Mouse (Mus musculus): ENCODE measurements around the gene Cdc42bpg. TPM values are rescaled to one million over a fixed set of nuclear protein-coding genes. Genes with fewer than 3 reads are reported as not detected.

Cdc42bpg gene
- polyA plus RNA-seq (2015; fragmentation: Nextera tagmentation; extraction: Ambion mirVana): 0.64 and 0.67 TPM in 2 replicates

DNA sequence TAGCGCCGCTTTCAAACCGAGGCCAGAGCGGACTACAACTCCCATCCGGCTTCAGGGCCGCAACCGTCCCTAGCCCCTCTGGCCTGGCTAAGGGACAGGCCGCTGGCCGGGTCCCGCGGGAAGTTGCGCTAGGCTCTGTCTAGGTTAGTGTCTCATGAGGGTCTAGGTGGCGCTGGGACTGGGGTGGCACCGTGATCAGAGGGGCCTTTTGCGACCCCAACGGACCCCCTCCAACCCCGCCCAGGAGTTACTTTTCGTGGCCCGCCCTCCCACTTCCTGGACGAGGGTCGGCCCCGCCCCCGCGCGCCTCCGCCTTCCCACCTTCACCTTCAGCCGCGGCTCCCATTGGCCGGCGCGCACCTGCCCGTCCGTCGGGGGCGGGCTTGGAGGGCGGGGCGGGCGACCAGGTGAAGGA is at the start of gene Cdc42bpg:
TSS of gene Cdc42bpg (plus strand) at position 320 of the 415 bp plus-strand sequence.
- no peaks in the 10 kb centered on the region for H3K9me3 ChIP-seq (replicated peaks; ENCODE audit: control insufficient read depth, low read length)
- H3K27me3 ChIP-seq (ENCODE audit: control insufficient read depth, insufficient read depth, low read length): no peaks in the 10 kb centered on the region
- peak within 1 kb of the TSS; percentile 74 for H3K4me2 ChIP-seq (ENCODE audit: low read depth, low read length)
- H3K27ac ChIP-seq (ENCODE audit: low read length): peak within 1 kb of the TSS; percentile 63
- peaks cover 14% of the 10 kb centered on the region for H3K4me1 ChIP-seq (ENCODE audit: control insufficient read depth, insufficient read depth, low read length)
- peak; percentile 77 for ATAC-seq (replicated peaks; ENCODE audit: extremely low read depth, insufficient read depth, low FRiP score)
- peaks cover 9% of the 10 kb centered on the region for H3K36me3 ChIP-seq (ENCODE audit: control insufficient read depth, insufficient read depth)
- H3K9ac ChIP-seq (ENCODE audit: low read length): peak within 1 kb of the TSS; percentile 83
- under 1% methylated on average over 37 of the region's 38 CpGs for WGBS
- H3K4me3 ChIP-seq (ENCODE audit: low read length): peak within 1 kb of the TSS; percentile 72

DNA sequence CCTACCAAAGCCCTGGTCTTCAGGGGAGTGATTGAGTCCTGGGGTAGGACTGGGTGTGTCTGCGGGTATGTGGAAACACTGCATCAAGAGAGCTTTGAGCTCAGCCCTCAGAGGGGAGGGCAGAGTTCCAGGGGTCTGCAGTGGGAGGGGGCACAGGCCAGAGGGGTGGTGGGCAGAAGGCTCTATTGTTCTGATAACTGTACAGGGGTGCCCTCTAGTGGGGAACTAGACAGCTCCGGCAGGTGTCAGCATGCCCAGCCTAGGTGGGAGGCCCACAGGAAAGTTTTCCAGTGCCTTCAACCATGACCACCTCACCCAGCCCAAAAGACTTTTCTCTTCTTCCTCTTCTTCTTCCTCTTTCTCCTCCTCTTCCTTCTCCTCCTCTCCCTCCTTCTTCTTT is 45.8 kb upstream of the Cdc42bpg start:
- Histone ChIP-seq H3K4me2 (ENCODE audit: low read depth, low read length) (no peak overlapping the region), H3K27ac (ENCODE audit: low read length) (no peak overlapping the region), H3K9ac (ENCODE audit: low read length) (no peak overlapping the region), H3K27me3 (ENCODE audit: control insufficient read depth, insufficient read depth, low read length) (no peaks in the 10 kb centered on the region), H3K36me3 (ENCODE audit: control insufficient read depth, insufficient read depth) (peaks cover 37% of the 10 kb centered on the region), H3K9me3 (replicated peaks; ENCODE audit: control insufficient read depth, low read length) (0 out of 2 replicates have a peak, but pooled peaks cover 2% of the 10 kb centered on the region), H3K4me3 (ENCODE audit: low read length) (no peak overlapping the region), H3K4me1 (ENCODE audit: control insufficient read depth, insufficient read depth, low read length) (no peaks in the 10 kb centered on the region)
- WGBS: 79% methylated on average over 2 of the region's 2 CpGs
- no peak for ATAC-seq (replicated peaks; ENCODE audit: extremely low read depth, insufficient read depth, low FRiP score)

DNA sequence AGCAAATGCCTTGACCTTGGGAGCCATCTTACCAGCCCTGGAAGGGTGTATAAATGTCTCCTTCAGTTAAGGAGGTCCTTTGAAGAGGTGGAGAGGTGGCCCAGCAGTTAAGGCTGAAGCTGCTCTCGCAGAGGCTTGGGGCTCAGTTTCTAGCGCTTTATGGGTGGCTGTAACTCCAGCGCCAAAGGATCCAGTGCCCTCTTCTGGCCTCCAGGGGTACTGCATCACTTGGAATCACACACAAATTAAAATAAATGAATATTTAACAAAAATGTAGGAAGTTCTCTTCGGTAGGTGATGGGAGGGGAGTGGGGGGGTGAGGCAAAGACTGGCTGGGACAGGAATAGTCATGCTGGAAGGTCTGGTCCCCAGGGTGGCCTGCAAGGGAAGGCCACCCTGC is 45.3 kb upstream of the Cdc42bpg start:
- no peak overlapping the region for H3K4me3 ChIP-seq (ENCODE audit: low read length)
- peaks cover 36% of the 10 kb centered on the region for H3K36me3 ChIP-seq (ENCODE audit: control insufficient read depth, insufficient read depth)
- no peak overlapping the region for H3K27ac ChIP-seq (ENCODE audit: low read length)
- no peak overlapping the region for H3K4me2 ChIP-seq (ENCODE audit: low read depth, low read length)
- no peak for ATAC-seq (replicated peaks; ENCODE audit: extremely low read depth, insufficient read depth, low FRiP score)
- no peak overlapping the region for H3K9ac ChIP-seq (ENCODE audit: low read length)
- WGBS: 72% methylated on average over 4 of the region's 4 CpGs
- 0 out of 2 replicates have a peak, but pooled peaks cover 2% of the 10 kb centered on the region for H3K9me3 ChIP-seq (replicated peaks; ENCODE audit: control insufficient read depth, low read length)
- no peaks in the 10 kb centered on the region for H3K4me1 ChIP-seq (ENCODE audit: control insufficient read depth, insufficient read depth, low read length)
- H3K27me3 ChIP-seq (ENCODE audit: control insufficient read depth, insufficient read depth, low read length): no peaks in the 10 kb centered on the region

DNA sequence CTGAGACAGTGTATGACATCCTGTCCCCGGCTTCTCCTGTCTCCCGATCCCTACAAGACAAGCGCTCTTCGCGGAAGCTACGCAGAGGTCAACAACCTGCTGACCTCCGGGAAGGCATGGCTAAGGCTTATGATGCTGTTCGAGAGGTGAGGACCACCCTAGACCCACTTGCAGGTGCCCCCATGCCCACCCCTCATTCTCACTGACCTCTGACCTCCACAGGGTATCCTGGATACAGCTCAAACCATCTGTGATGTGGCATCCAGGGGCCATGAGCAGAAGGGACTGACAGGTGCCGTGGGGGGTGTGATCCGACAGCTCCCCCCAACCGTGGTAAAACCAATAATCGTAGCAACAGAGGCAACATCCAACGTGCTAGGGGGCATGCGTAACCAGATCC is 44.9 kb upstream of the Cdc42bpg start:
- Histone ChIP-seq H3K9me3 (replicated peaks; ENCODE audit: control insufficient read depth, low read length) (0 out of 2 replicates have a peak, but pooled peaks cover 2% of the 10 kb centered on the region), H3K9ac (ENCODE audit: low read length) (no peak overlapping the region), H3K4me3 (ENCODE audit: low read length) (no peak overlapping the region), H3K36me3 (ENCODE audit: control insufficient read depth, insufficient read depth) (peaks cover 35% of the 10 kb centered on the region), H3K4me1 (ENCODE audit: control insufficient read depth, insufficient read depth, low read length) (no peaks in the 10 kb centered on the region), H3K27ac (ENCODE audit: low read length) (no peak overlapping the region), H3K27me3 (ENCODE audit: control insufficient read depth, insufficient read depth, low read length) (no peaks in the 10 kb centered on the region), H3K4me2 (ENCODE audit: low read depth, low read length) (no peak overlapping the region)
- no peak for ATAC-seq (replicated peaks; ENCODE audit: extremely low read depth, insufficient read depth, low FRiP score)
- 96% methylated on average over 14 of the region's 14 CpGs for WGBS

DNA sequence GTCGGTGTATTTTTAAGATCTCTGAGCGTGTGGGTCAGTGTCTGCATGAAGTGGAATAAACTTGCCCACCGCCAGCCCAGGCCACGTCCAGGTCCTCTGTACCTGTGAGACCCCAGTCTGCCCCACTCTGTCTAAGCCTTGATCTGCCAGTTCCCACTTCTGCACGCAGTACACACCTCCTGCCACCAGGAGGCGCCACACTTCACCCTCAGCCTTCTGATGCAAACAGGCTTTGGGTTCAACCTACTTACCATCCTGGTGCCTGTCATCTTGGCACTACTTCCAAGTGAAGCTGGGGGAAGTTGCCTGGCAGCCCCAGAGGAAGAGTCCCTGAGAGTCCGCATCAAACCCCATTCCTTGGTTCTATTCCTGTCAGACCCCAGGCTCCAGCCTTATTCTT is 44.0 kb upstream of the Cdc42bpg start:
- H3K27ac ChIP-seq (ENCODE audit: low read length): no peak overlapping the region
- H3K4me3 ChIP-seq (ENCODE audit: low read length): no peak overlapping the region
- no peaks in the 10 kb centered on the region for H3K4me1 ChIP-seq (ENCODE audit: control insufficient read depth, insufficient read depth, low read length)
- no peaks in the 10 kb centered on the region for H3K27me3 ChIP-seq (ENCODE audit: control insufficient read depth, insufficient read depth, low read length)
- ATAC-seq (replicated peaks; ENCODE audit: extremely low read depth, insufficient read depth, low FRiP score): no peak
- no peak overlapping the region for H3K9ac ChIP-seq (ENCODE audit: low read length)
- peaks cover 26% of the 10 kb centered on the region for H3K36me3 ChIP-seq (ENCODE audit: control insufficient read depth, insufficient read depth)
- 58% methylated on average over 7 of the region's 7 CpGs for whole genome bisulfite sequencing
- H3K9me3 ChIP-seq (replicated peaks; ENCODE audit: control insufficient read depth, low read length): 0 out of 2 replicates have a peak, but pooled peaks cover 2% of the 10 kb centered on the region
- no peak overlapping the region for H3K4me2 ChIP-seq (ENCODE audit: low read depth, low read length)

DNA sequence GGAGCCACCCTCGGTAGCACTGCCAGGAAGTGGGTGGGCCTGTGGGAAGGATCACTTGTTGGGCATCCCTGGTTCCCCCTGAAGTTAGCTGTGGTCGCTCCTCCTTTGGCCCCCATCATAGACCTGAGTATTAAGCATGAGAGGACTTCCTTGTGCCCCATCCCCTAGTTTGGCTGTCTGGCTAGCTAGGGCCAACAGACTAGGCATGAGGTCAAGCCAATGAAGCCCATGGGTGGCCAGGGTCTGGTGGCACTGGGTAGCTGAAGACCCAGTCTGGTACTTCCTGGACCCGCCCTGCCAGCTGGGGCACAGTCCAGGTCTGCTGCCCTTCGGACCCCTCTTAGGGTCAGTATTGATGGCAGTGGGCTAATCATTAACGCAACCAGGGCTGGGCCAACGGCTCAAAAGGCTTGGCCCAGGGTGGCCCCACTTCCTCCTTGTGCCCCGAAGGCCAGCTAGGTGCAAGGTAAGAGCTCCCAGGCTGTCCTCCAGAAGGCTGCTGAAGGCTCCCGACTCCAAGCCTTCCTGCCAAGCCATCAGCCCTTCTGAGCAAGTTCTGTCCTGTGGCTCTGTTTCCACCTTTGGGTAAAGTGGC is 43.3 kb upstream of the Cdc42bpg start:
- H3K4me3 ChIP-seq (ENCODE audit: low read length): no peak overlapping the region
- no peak overlapping the region for H3K27ac ChIP-seq (ENCODE audit: low read length)
- H3K9ac ChIP-seq (ENCODE audit: low read length): no peak overlapping the region
- 81% methylated on average over 8 of the region's 8 CpGs for WGBS
- 0 out of 2 replicates have a peak, but pooled peaks cover 2% of the 10 kb centered on the region for H3K9me3 ChIP-seq (replicated peaks; ENCODE audit: control insufficient read depth, low read length)
- H3K4me1 ChIP-seq (ENCODE audit: control insufficient read depth, insufficient read depth, low read length): no peaks in the 10 kb centered on the region; the same call in 1 of the 2 replicates
- no peak for ATAC-seq (replicated peaks; ENCODE audit: extremely low read depth, insufficient read depth, low FRiP score)
- peaks cover 19% of the 10 kb centered on the region for H3K36me3 ChIP-seq (ENCODE audit: control insufficient read depth, insufficient read depth)
- no peak overlapping the region for H3K4me2 ChIP-seq (ENCODE audit: low read depth, low read length)
- H3K27me3 ChIP-seq (ENCODE audit: control insufficient read depth, insufficient read depth, low read length): no peaks in the 10 kb centered on the region

DNA sequence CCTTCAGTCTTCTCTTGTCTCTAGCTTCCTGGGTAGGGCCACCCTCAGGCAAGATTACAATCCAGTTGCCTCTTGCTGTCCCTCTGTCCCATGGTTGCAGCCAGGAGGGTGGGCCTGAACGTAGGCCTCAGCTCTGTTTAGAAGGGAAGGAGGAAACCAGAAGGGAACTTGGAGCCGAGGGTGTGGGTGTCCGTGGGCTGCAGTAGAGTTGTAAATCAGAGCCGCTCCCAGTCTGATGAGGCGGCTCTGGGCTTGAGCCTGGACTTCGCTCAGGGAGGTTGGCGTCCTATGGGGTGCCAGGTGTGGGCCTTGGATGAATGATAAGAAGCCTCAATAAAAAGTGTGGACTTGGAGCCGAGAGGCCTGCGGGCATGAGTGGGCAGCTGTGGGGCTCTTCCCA is 42.1 kb upstream of the Cdc42bpg start:
- Histone ChIP-seq H3K36me3 (ENCODE audit: control insufficient read depth, insufficient read depth) (peaks cover 19% of the 10 kb centered on the region), H3K27me3 (ENCODE audit: control insufficient read depth, insufficient read depth, low read length) (no peaks in the 10 kb centered on the region), H3K4me2 (ENCODE audit: low read depth, low read length) (no peak overlapping the region), H3K4me1 (ENCODE audit: control insufficient read depth, insufficient read depth, low read length) (no peaks in the 10 kb centered on the region; the same call in 1 of the 2 replicates), H3K27ac (ENCODE audit: low read length) (no peak overlapping the region), H3K9me3 (replicated peaks; ENCODE audit: control insufficient read depth, low read length) (0 out of 2 replicates have a peak, but pooled peaks cover 2% of the 10 kb centered on the region), H3K4me3 (ENCODE audit: low read length) (no peak overlapping the region), H3K9ac (ENCODE audit: low read length) (no peak overlapping the region)
- 67% methylated on average over 9 of the region's 9 CpGs for whole genome bisulfite sequencing
- ATAC-seq (replicated peaks; ENCODE audit: extremely low read depth, insufficient read depth, low FRiP score): no peak

DNA sequence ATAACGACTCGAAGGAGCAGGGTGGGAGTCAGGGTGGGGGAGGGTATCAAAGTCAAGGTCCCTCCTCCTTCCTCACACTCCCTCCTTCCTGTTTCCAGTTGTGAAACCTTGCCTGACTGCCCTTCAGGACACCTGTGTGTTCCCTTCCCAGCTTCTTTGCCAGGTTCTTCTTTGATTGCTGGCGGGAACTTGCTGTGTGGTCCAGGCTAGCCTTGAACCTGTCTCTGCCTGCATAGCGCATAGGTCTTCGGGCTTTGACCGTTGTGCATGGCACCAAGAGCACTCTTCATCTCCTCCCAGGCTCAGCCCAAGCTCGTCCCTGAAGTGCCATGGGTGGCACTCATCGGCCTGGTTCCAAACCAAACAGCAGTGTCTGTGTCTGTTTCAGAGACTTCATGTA is 41.3 kb upstream of the Cdc42bpg start:
- Histone ChIP-seq H3K27me3 (ENCODE audit: control insufficient read depth, insufficient read depth, low read length) (no peaks in the 10 kb centered on the region), H3K9me3 (replicated peaks; ENCODE audit: control insufficient read depth, low read length) (0 out of 2 replicates have a peak, but pooled peaks cover 2% of the 10 kb centered on the region), H3K36me3 (ENCODE audit: control insufficient read depth, insufficient read depth) (peaks cover 19% of the 10 kb centered on the region), H3K4me1 (ENCODE audit: control insufficient read depth, insufficient read depth, low read length) (no peaks in the 10 kb centered on the region; the same call in 1 of the 2 replicates), H3K27ac (ENCODE audit: low read length) (no peak overlapping the region), H3K4me2 (ENCODE audit: low read depth, low read length) (no peak overlapping the region), H3K4me3 (ENCODE audit: low read length) (no peak overlapping the region), H3K9ac (ENCODE audit: low read length) (no peak overlapping the region)
- ATAC-seq (replicated peaks; ENCODE audit: extremely low read depth, insufficient read depth, low FRiP score): no peak
- 79% methylated on average over 8 of the region's 8 CpGs for WGBS

DNA sequence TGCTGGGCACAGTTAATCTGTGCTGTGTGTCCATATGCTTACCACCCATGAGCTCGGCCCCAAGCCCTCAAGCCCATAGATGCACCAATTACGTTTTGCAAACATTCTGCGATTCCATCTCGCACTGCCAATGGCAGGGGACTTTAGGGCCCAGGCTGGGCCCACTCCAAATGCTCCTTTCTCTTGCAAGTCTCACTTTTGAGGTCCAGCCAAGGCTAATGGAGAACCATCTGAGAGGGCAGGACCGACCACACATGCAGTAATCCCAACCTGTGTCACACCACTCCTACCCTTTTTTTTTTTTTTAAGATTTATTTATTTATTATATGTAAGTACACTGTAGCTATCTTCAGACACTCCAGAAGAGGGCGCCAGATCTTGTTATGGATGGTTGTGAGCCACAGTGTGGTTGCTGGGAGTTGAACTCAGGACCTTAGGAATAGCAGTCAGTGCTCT is 40.5 kb upstream of the Cdc42bpg start:
- H3K27ac ChIP-seq (ENCODE audit: low read length): no peak overlapping the region
- peaks cover 13% of the 10 kb centered on the region for H3K36me3 ChIP-seq (ENCODE audit: control insufficient read depth, insufficient read depth)
- ATAC-seq (replicated peaks; ENCODE audit: extremely low read depth, insufficient read depth, low FRiP score): no peak
- H3K4me1 ChIP-seq (ENCODE audit: control insufficient read depth, insufficient read depth, low read length): no peaks in the 10 kb centered on the region; the same call in 1 of the 2 replicates
- 0 out of 2 replicates have a peak, but pooled peaks cover 1% of the 10 kb centered on the region for H3K9me3 ChIP-seq (replicated peaks; ENCODE audit: control insufficient read depth, low read length)
- H3K27me3 ChIP-seq (ENCODE audit: control insufficient read depth, insufficient read depth, low read length): no peaks in the 10 kb centered on the region
- H3K4me2 ChIP-seq (ENCODE audit: low read depth, low read length): no peak overlapping the region
- WGBS: 68% methylated on average over 6 of the region's 6 CpGs
- no peak overlapping the region for H3K4me3 ChIP-seq (ENCODE audit: low read length)
- no peak overlapping the region for H3K9ac ChIP-seq (ENCODE audit: low read length)
